Mouse (Mus musculus) cerebellum, adult 2 months (tissue): ENCODE data around the gene Traip. TPM values are rescaled to one million over a fixed set of nuclear protein-coding genes. Genes with fewer than 3 reads are reported as not detected.

Experiments
- DNase-seq, 2 experiments: peaks; one replicate each; pipeline ENCODE4 v3.0.0; 2021
- H3K27ac ChIP-seq: fragments of 200-500 bp; 2 replicates; pipeline ENCODE4 v1.5.1; 2012; ENCODE audit warnings: low read length, control low read depth, inconsistent platforms; ENCODE audit not compliant: insufficient read depth
- H3K27me3 ChIP-seq: fragments of 200-500 bp; 2 replicates; pipeline ENCODE4 v1.6.1; 2012; ENCODE audit warnings: inconsistent platforms, mild to moderate bottlenecking, low read length, moderate library complexity; ENCODE audit not compliant: control insufficient read depth, insufficient read depth
- H3K4me1 ChIP-seq: fragments of 200-500 bp; 2 replicates; pipeline ENCODE4 v1.6.1; 2011; ENCODE audit warnings: low read length; ENCODE audit not compliant: control insufficient read depth, insufficient read depth
- H3K4me3 ChIP-seq: fragments of 200-500 bp; replicated peaks from 2 replicates; pipeline ENCODE3; 2011; ENCODE audit warnings: mild to moderate bottlenecking, low read depth, low read length, control low read depth; ENCODE audit not compliant: insufficient read depth
- CTCF ChIP-seq: fragments of 200-500 bp; IDR thresholded peaks from 2 replicates; pipeline ENCODE4 v1.5.1; 2011; ENCODE audit warnings: low read depth, mild to moderate bottlenecking, control low read depth, low read length, moderate library complexity, borderline replicate concordance; ENCODE audit not compliant: insufficient read depth
- POLR2A ChIP-seq: fragments of 200-500 bp; IDR thresholded peaks from 2 replicates; pipeline ENCODE4 v1.6.1; 2011; ENCODE audit warnings: low read length, control low read depth, borderline replicate concordance; ENCODE audit not compliant: insufficient read depth
- WGBS: fragments of 180-500 bp; shearing (Covaris S2); methylation state at CpG from one replicate; pipeline ENCODE4 v1.1.7; 2018; 5-methylcytosine and 5-hydroxymethylcytosine counted together
- polyA plus RNA-seq: library from polyadenylated mRNA; depleted of rRNA; stranded (reverse); fragments of >200 nt; gene quantifications from 2 replicates; pipeline ENCODE4 v1.2.3, GENCODE M21; 2012

Traip gene
- polyA plus RNA-seq, 1 experiment: 1.5 TPM

- Histone ChIP-seq H3K27me3 (no peaks in the 10 kb centered on the region), H3K4me1 (peaks cover 6% of the 10 kb centered on the region; the same call in 1 of the 2 replicates), H3K27ac (no peak overlapping the region), H3K4me3 (no peak overlapping the region)
- 7% methylated on average over 18 of the region's 18 CpGs for WGBS
- TF ChIP-seq CTCF (peak; percentile 94), POLR2A (no peak)
- peak; percentile 75 to 82 for DNase-seq
Measured at GRCm38 (mm10) chr9:107986376-107986775, 36.4 kb downstream of the Traip start.

GRCm38 (mm10) chr9:107987950-107988349 is 38.0 kb downstream of the Traip start:
- Histone ChIP-seq H3K27me3 (no peaks in the 10 kb centered on the region), H3K4me3 (no peak overlapping the region), H3K27ac (no peak overlapping the region), H3K4me1 (peaks cover 3% of the 10 kb centered on the region; the same call in 1 of the 2 replicates)
- no peak for TF ChIP-seq CTCF
- no peak for TF ChIP-seq POLR2A
- WGBS: 78% methylated on average over 3 of the region's 3 CpGs
- DNase-seq: no peak

- no peaks in the 10 kb centered on the region for H3K4me1 ChIP-seq
- no peak for DNase-seq
- WGBS: 26% methylated on average over 2 of the region's 2 CpGs
- no peak within 1 kb of the TSS for H3K27ac ChIP-seq
- no peaks in the 10 kb centered on the region for H3K27me3 ChIP-seq
- TF ChIP-seq POLR2A (no peak), CTCF (no peak)
- no peak within 1 kb of the TSS for H3K4me3 ChIP-seq
Measured at GRCm38 (mm10) chr9:107992197-107992596, 42.3 kb downstream of the Traip start, which contains the start of gene Cdhr4. Gene Cdhr4 (plus strand): TSS chr9:107992497.

- TF ChIP-seq CTCF (no peak), POLR2A (no peak)
- H3K4me3 ChIP-seq: no peak overlapping the region
- 84% methylated on average over 11 of the region's 11 CpGs for WGBS
- DNase-seq: no peak
- H3K27me3 ChIP-seq: no peaks in the 10 kb centered on the region
- no peak overlapping the region for H3K27ac ChIP-seq
- no peaks in the 10 kb centered on the region for H3K4me1 ChIP-seq
Measured at GRCm38 (mm10) chr9:107993013-107993412, 43.1 kb downstream of the Traip start.

- 75% methylated on average over 2 of the region's 2 CpGs for WGBS
- no peak for DNase-seq
- no peak overlapping the region for H3K27ac ChIP-seq
- no peaks in the 10 kb centered on the region for H3K27me3 ChIP-seq
- H3K4me3 ChIP-seq: no peak overlapping the region
- no peaks in the 10 kb centered on the region for H3K4me1 ChIP-seq
- TF ChIP-seq POLR2A (no peak), CTCF (no peak)
Measured at GRCm38 (mm10) chr9:107994464-107994863, 44.5 kb downstream of the Traip start.

GRCm38 (mm10) chr9:107995513-107995912 is 45.6 kb downstream of the Traip start:
- no peak overlapping the region for H3K27ac ChIP-seq
- H3K27me3 ChIP-seq: no peaks in the 10 kb centered on the region
- TF ChIP-seq CTCF: no peak
- no peak for TF ChIP-seq POLR2A
- no peak overlapping the region for H3K4me3 ChIP-seq
- H3K4me1 ChIP-seq: no peaks in the 10 kb centered on the region
- WGBS: 91% methylated on average over 21 of the region's 21 CpGs
- DNase-seq: no peak

- Histone ChIP-seq H3K27me3 (no peaks in the 10 kb centered on the region), H3K27ac (no peak within 1 kb of the TSS), H3K4me1 (no peaks in the 10 kb centered on the region), H3K4me3 (no peak within 1 kb of the TSS)
- no peak for DNase-seq
- WGBS: 90% methylated on average over 5 of the region's 5 CpGs
- TF ChIP-seq CTCF: no peak
Measured at GRCm38 (mm10) chr9:107996049-107996448, 46.1 kb downstream of the Traip start, which contains the start of gene Gm20662. Gene Gm20662 (plus strand): TSS chr9:107996349.

- peak within 1 kb of the TSS; percentile 92 for H3K4me3 ChIP-seq
- under 1% methylated on average over 50 of the region's 51 CpGs for WGBS
- peak within 1 kb of the TSS; percentile 95 for H3K27ac ChIP-seq
- H3K27me3 ChIP-seq: no peaks in the 10 kb centered on the region
- H3K4me1 ChIP-seq: no peaks in the 10 kb centered on the region; the same call in 1 of the 2 replicates
- DNase-seq: peak; percentile 100
- TF ChIP-seq POLR2A (peak; percentile 99), CTCF (no peak)
Measured at GRCm38 (mm10) chr9:108001922-108002770, 52.2 kb downstream of the Traip start, which contains the start of gene Ip6k1. Gene Ip6k1 (plus strand): TSS chr9:108002501.
